Mouse (Mus musculus): ENCODE results near the gene Gnat1. TPM values are rescaled to one million over a fixed set of nuclear protein-coding genes. Genes with fewer than 3 reads are reported as not detected.

Gene Gnat1
- total RNA-seq, 1 experiment: 1.2 TPM

GRCm38 (mm10) chr9:107723794-107724531, 44.5 kb upstream of the Gnat1 start:
- no peak for DNase-seq (ENCODE audit: low read depth, low spot score)
- Histone ChIP-seq H3K36me3 (ENCODE audit: control insufficient read depth, insufficient read depth, low read length, poor library complexity, severe bottlenecking) (no peaks in the 10 kb centered on the region), H3K27ac (ENCODE audit: insufficient read depth, low read depth, low read length, poor library complexity, severe bottlenecking) (peak overlapping the region; percentile 20; the same call in 1 of the 2 replicates), H3K9me3 (ENCODE audit: control insufficient read depth, insufficient read depth, low read depth, low read length) (no peaks in the 10 kb centered on the region), H3K4me3 (ENCODE audit: insufficient read depth in 1 of 2, low read depth in 1 of 2, low read length in 2 of 2, poor library complexity in 1 of 2, severe bottlenecking in 1 of 2) (no peak overlapping the region), H3K4me1 (ENCODE audit: control insufficient read depth in 2 of 2, insufficient read depth in 2 of 2, low read length in 2 of 2, poor library complexity in 1 of 2) (peaks cover 3 to 31% of the 10 kb centered on the region in 2 experiments; a peak in 3 of 4 replicates), H3K9ac (ENCODE audit: insufficient read depth, low read depth, low read length, poor library complexity, severe bottlenecking) (no peak overlapping the region)
- in situ Hi-C loops (cut with MboI; ENCODE audit: low sequenced_read_pairs in 2 of 2, unreplicated experiment in 2 of 2): no loop called here
- TF ChIP-seq CHD2 (IDR thresholded peaks at IDR 0.05; ENCODE audit: low read depth, low read length) (no peak), MAFK (IDR thresholded peaks at IDR 0.05; ENCODE audit: insufficient read depth, low read depth, low read length) (no peak), ZC3H11A (IDR thresholded peaks at IDR 0.05; ENCODE audit: borderline replicate concordance, low read depth, low read length) (no peak), HCFC1 (IDR thresholded peaks at IDR 0.05; ENCODE audit: borderline replicate concordance, insufficient read depth, low read length) (no peak), ZNF384 (IDR thresholded peaks at IDR 0.05; ENCODE audit: low read depth, low read length) (no peak)

- Histone ChIP-seq H3K4me3 (ENCODE audit: insufficient read depth in 1 of 2, low read depth in 1 of 2, low read length in 2 of 2, poor library complexity in 1 of 2, severe bottlenecking in 1 of 2) (no peak overlapping the region), H3K9me3 (ENCODE audit: control insufficient read depth, insufficient read depth, low read depth, low read length) (no peaks in the 10 kb centered on the region), H3K9ac (ENCODE audit: insufficient read depth, low read depth, low read length, poor library complexity, severe bottlenecking) (no peak overlapping the region), H3K27ac (ENCODE audit: insufficient read depth, low read depth, low read length, poor library complexity, severe bottlenecking) (no peak overlapping the region; the same call in 1 of the 2 replicates), H3K36me3 (ENCODE audit: control insufficient read depth, insufficient read depth, low read length, poor library complexity, severe bottlenecking) (no peaks in the 10 kb centered on the region), H3K4me1 (ENCODE audit: control insufficient read depth in 2 of 2, insufficient read depth in 2 of 2, low read length in 2 of 2, poor library complexity in 1 of 2) (peaks cover 3 to 31% of the 10 kb centered on the region in 2 experiments; a peak in 3 of 4 replicates)
- DNase-seq (ENCODE audit: low read depth, low spot score): no peak
- in situ Hi-C loops (cut with MboI; ENCODE audit: low sequenced_read_pairs in 2 of 2, unreplicated experiment in 2 of 2): no loop called here
- no peak for TF ChIP-seq ZC3H11A (IDR thresholded peaks at IDR 0.05; ENCODE audit: borderline replicate concordance, low read depth, low read length)
- no peak for TF ChIP-seq CHD2 (IDR thresholded peaks at IDR 0.05; ENCODE audit: low read depth, low read length)
- no peak for TF ChIP-seq MAFK (IDR thresholded peaks at IDR 0.05; ENCODE audit: insufficient read depth, low read depth, low read length)
- no peak for TF ChIP-seq ZNF384 (IDR thresholded peaks at IDR 0.05; ENCODE audit: low read depth, low read length)
- no peak for TF ChIP-seq HCFC1 (IDR thresholded peaks at IDR 0.05; ENCODE audit: borderline replicate concordance, insufficient read depth, low read length)
Observed at GRCm38 (mm10) chr9:107723292-107723691, 43.8 kb upstream of the Gnat1 start.

DNA sequence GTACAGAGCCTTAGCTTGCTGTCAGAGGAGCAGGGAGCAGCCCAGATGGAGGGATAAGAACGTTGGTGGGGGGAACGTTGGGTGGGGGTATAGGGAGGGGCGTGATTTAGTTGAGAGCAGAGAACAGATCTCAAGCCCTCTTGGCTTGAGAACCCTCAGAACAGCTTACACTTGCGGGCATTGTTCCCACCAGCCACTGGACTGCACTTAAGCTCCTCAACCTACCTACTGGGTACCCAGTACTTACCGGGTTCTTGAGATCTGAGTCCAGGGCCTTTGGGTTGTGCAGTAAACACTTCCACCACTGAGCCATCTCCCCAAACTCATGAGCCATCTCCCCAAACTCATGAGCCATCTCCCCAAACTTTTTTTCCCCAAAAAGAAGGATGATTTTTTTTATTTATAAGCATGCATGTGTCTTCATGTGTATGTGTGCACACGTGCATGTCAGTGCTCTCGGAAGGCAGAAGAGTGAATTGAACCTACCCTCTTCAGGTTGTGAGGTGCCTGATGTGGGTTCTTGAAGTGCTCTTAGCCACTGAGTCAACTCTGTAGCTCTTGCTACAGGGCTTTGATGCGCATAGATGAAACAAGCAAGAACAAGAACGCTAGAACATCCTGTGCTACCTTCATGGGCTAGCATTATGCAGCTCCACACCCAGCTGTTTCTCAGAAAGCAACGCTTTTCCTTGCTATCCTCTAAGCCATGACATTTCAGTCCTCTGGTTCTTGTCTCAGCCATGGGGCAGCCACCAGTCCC, 39.4 kb upstream of the Gnat1 start:
- Histone ChIP-seq H3K36me3 (ENCODE audit: control insufficient read depth, insufficient read depth, low read length, poor library complexity, severe bottlenecking) (no peaks in the 10 kb centered on the region), H3K4me3 (ENCODE audit: insufficient read depth in 1 of 2, low read depth in 1 of 2, low read length in 2 of 2, poor library complexity in 1 of 2, severe bottlenecking in 1 of 2) (no peak overlapping the region), H3K4me1 (ENCODE audit: control insufficient read depth in 2 of 2, insufficient read depth in 2 of 2, low read length in 2 of 2, poor library complexity in 1 of 2) (peaks cover 3 to 34% of the 10 kb centered on the region in 2 experiments; a peak in 3 of 4 replicates), H3K9ac (ENCODE audit: insufficient read depth, low read depth, low read length, poor library complexity, severe bottlenecking) (no peak overlapping the region), H3K9me3 (ENCODE audit: control insufficient read depth, insufficient read depth, low read depth, low read length) (no peaks in the 10 kb centered on the region), H3K27ac (ENCODE audit: insufficient read depth, low read depth, low read length, poor library complexity, severe bottlenecking) (no peak overlapping the region)
- DNase-seq (ENCODE audit: low read depth, low spot score): no peak
- in situ Hi-C loops (cut with MboI; ENCODE audit: low sequenced_read_pairs in 2 of 2, unreplicated experiment in 2 of 2): no loop called here
- TF ChIP-seq ZC3H11A (IDR thresholded peaks at IDR 0.05; ENCODE audit: borderline replicate concordance, low read depth, low read length) (no peak), CHD2 (IDR thresholded peaks at IDR 0.05; ENCODE audit: low read depth, low read length) (no peak), ZNF384 (IDR thresholded peaks at IDR 0.05; ENCODE audit: low read depth, low read length) (no peak), MAFK (IDR thresholded peaks at IDR 0.05; ENCODE audit: insufficient read depth, low read depth, low read length) (no peak), HCFC1 (IDR thresholded peaks at IDR 0.05; ENCODE audit: borderline replicate concordance, insufficient read depth, low read length) (no peak)

- TF ChIP-seq ZC3H11A (IDR thresholded peaks at IDR 0.05; ENCODE audit: borderline replicate concordance, low read depth, low read length): no peak
- TF ChIP-seq ZNF384 (IDR thresholded peaks at IDR 0.05; ENCODE audit: low read depth, low read length): no peak
- TF ChIP-seq CHD2 (IDR thresholded peaks at IDR 0.05; ENCODE audit: low read depth, low read length): no peak
- no peak for TF ChIP-seq HCFC1 (IDR thresholded peaks at IDR 0.05; ENCODE audit: borderline replicate concordance, insufficient read depth, low read length)
- no peak for TF ChIP-seq MAFK (IDR thresholded peaks at IDR 0.05; ENCODE audit: insufficient read depth, low read depth, low read length)
- Histone ChIP-seq H3K9me3 (ENCODE audit: control insufficient read depth, insufficient read depth, low read depth, low read length) (no peaks in the 10 kb centered on the region), H3K27ac (ENCODE audit: insufficient read depth, low read depth, low read length, poor library complexity, severe bottlenecking) (no peak overlapping the region), H3K9ac (ENCODE audit: insufficient read depth, low read depth, low read length, poor library complexity, severe bottlenecking) (no peak overlapping the region), H3K4me3 (ENCODE audit: insufficient read depth in 1 of 2, low read depth in 1 of 2, low read length in 2 of 2, poor library complexity in 1 of 2, severe bottlenecking in 1 of 2) (no peak overlapping the region), H3K4me1 (ENCODE audit: control insufficient read depth in 2 of 2, insufficient read depth in 2 of 2, low read length in 2 of 2, poor library complexity in 1 of 2) (peaks cover 4 to 21% of the 10 kb centered on the region in 2 experiments; a peak in 3 of 4 replicates), H3K36me3 (ENCODE audit: control insufficient read depth, insufficient read depth, low read length, poor library complexity, severe bottlenecking) (no peaks in the 10 kb centered on the region)
- in situ Hi-C loops (cut with MboI; ENCODE audit: low sequenced_read_pairs in 2 of 2, unreplicated experiment in 2 of 2): no loop called here
- no peak for DNase-seq (ENCODE audit: low read depth, low spot score)
Observed at GRCm38 (mm10) chr9:107716951-107717350, 37.4 kb upstream of the Gnat1 start.

All from ES-E14 (cell line).